Mouse (Mus musculus) midbrain, embryonic 13.5 days (tissue): ENCODE results near the gene Wiz. TPM values are rescaled to one million over a fixed set of nuclear protein-coding genes. Genes with fewer than 3 reads are reported as not detected.

Source experiments
- ATAC-seq: fragments of 200-750 bp; cut with Nextera tagmentation; 2 replicates; pipeline ENCODE4 v1.8.0; 2017; ENCODE audit warnings: mild to moderate bottlenecking, moderate TSS enrichment, moderate library complexity
- H3K27ac ChIP-seq: fragments of 300-500 bp; sonication (generic); 2 replicates; pipeline ENCODE4 v1.5.1; 2015; ENCODE audit warnings: inconsistent platforms, mild to moderate bottlenecking, moderate library complexity
- H3K27me3 ChIP-seq: fragments of 300-500 bp; sonication (generic); 2 replicates; pipeline ENCODE4 v1.6.1; 2015; ENCODE audit warnings: mild to moderate bottlenecking, inconsistent platforms
- H3K36me3 ChIP-seq: fragments of 300-500 bp; sonication (generic); 2 replicates; pipeline ENCODE4 v1.6.1; 2015; ENCODE audit warnings: mild to moderate bottlenecking, inconsistent platforms
- H3K4me1 ChIP-seq: fragments of 300-500 bp; sonication (generic); replicated peaks from 2 replicates; pipeline ENCODE4 v1.6.1; 2015; ENCODE audit warnings: inconsistent platforms
- H3K4me2 ChIP-seq: fragments of 300-500 bp; sonication (generic); replicated peaks from 2 replicates; pipeline ENCODE4 v1.6.1; 2015; ENCODE audit warnings: moderate library complexity, mild to moderate bottlenecking, inconsistent platforms
- H3K4me3 ChIP-seq: fragments of 300-500 bp; sonication (generic); replicated peaks from 2 replicates; pipeline ENCODE4 v1.5.1; 2015; ENCODE audit warnings: mild to moderate bottlenecking, inconsistent platforms
- H3K9ac ChIP-seq: fragments of 300-500 bp; sonication (generic); replicated peaks from 2 replicates; pipeline ENCODE4 v1.6.1; 2015; ENCODE audit warnings: mild to moderate bottlenecking, inconsistent platforms
- H3K9me3 ChIP-seq: fragments of 300-500 bp; sonication (generic); 2 replicates; pipeline ENCODE4 v1.6.1; 2016; ENCODE audit warnings: mild to moderate bottlenecking, inconsistent platforms
- WGBS: fragments of 180-500 bp; shearing (Covaris S2); methylation state at CpG from one replicate; pipeline ENCODE4 v1.1.7; 2015; 5-methylcytosine and 5-hydroxymethylcytosine counted together
- microRNA-seq: library from miRNA; unstranded; fragments of <30 nt; microRNA quantifications from one replicate; pipeline ENCODE4, GENCODE M21; 2016
- polyA plus RNA-seq: library from polyadenylated mRNA; unstranded; fragments of >200 nt; fragmentation: Nextera tagmentation; extraction: Ambion mirVana; gene quantifications from 2 replicates; pipeline ENCODE4 v1.2.1, GENCODE M21; 2015

Gene Wiz
- polyA plus RNA-seq, 1 experiment from 2014 or later = 36.4 TPM

GRCm38 (mm10) chr17:32313892-32314291 is 75.3 kb downstream of the Wiz start:
- Histone ChIP-seq H3K9me3 (no peaks in the 10 kb centered on the region), H3K9ac (no peak overlapping the region), H3K4me2 (no peak overlapping the region), H3K4me1 (peaks cover 6% of the 10 kb centered on the region), H3K27me3 (no peaks in the 10 kb centered on the region), H3K4me3 (no peak overlapping the region), H3K36me3 (peaks cover 96% of the 10 kb centered on the region), H3K27ac (no peak overlapping the region)
- ATAC-seq = no peak
- 86% methylated on average over 5 of the region's 5 CpGs for WGBS

GRCm38 (mm10) chr17:32312801-32313200 is 76.4 kb downstream of the Wiz start:
- no peak overlapping the region for H3K9ac ChIP-seq
- no peaks in the 10 kb centered on the region for H3K27me3 ChIP-seq
- no peak overlapping the region for H3K27ac ChIP-seq
- ATAC-seq = no peak
- WGBS = 98% methylated on average over 8 of the region's 8 CpGs
- peaks cover 99% of the 10 kb centered on the region for H3K36me3 ChIP-seq
- no peaks in the 10 kb centered on the region for H3K4me1 ChIP-seq
- no peaks in the 10 kb centered on the region for H3K9me3 ChIP-seq
- no peak overlapping the region for H3K4me3 ChIP-seq
- H3K4me2 ChIP-seq = no peak overlapping the region

- Histone ChIP-seq H3K27me3 (no peaks in the 10 kb centered on the region), H3K9ac (no peak overlapping the region), H3K27ac (no peak overlapping the region), H3K9me3 (no peaks in the 10 kb centered on the region), H3K4me2 (no peak overlapping the region), H3K4me1 (no peaks in the 10 kb centered on the region), H3K36me3 (peaks cover 99% of the 10 kb centered on the region), H3K4me3 (no peak overlapping the region)
- ATAC-seq = no peak
- 98% methylated on average over 4 of the region's 4 CpGs for WGBS
Measured at GRCm38 (mm10) chr17:32307963-32308362, 81.3 kb downstream of the Wiz start.

Small RNA genes within 50 kb of the gene (microRNA-seq; reads per million reads assigned to microRNA genes)
- gene Gm22201 = not detected

Other genes starting within 250 kb of the Wiz start
- 9.7 and 13.2 TPM in 2 replicates for gene Notch3, start 222.6 kb downstream of the Wiz start, polyA plus RNA-seq
- gene Ephx3, start 199.9 kb downstream of the Wiz start, polyA plus RNA-seq = 0.17 and 0.23 TPM in 2 replicates
- 90.2 and 95.8 TPM in 2 replicates for gene Brd4, start 104.7 kb downstream of the Wiz start, polyA plus RNA-seq
- gene Akap8, start 68.2 kb downstream of the Wiz start, polyA plus RNA-seq = 116 and 121 TPM in 2 replicates
- 138 and 168 TPM in 2 replicates for gene Akap8l, start 38.8 kb downstream of the Wiz start, polyA plus RNA-seq
- 0.54 TPM in 2 replicates for gene Rasal3, start 14.1 kb upstream of the Wiz start, polyA plus RNA-seq
- gene Pglyrp2, start 34.7 kb upstream of the Wiz start, polyA plus RNA-seq = not detected in 2 replicates
- gene Cyp4f39, start 63.3 kb upstream of the Wiz start, polyA plus RNA-seq = 1.2 TPM in 2 replicates
- 13.0 and 13.8 TPM in 2 replicates for gene Cyp4f17, start 116.6 kb upstream of the Wiz start, polyA plus RNA-seq
- 19.2 and 20.4 TPM in 2 replicates for gene Cyp4f16, start 147.1 kb upstream of the Wiz start, polyA plus RNA-seq
- 0.43 TPM in 1 of 2 replicates, not detected in the other for gene Cyp4f37, start 231.9 kb upstream of the Wiz start, polyA plus RNA-seq